Mouse (Mus musculus): Measurements from ENCODE around the gene Tuba1a. TPM values are rescaled to one million over a fixed set of nuclear protein-coding genes. Genes with fewer than 3 reads are reported as not detected.

Tuba1a gene
- total RNA-seq (2021): 10 to 100 TPM; 17.1 to 43.2 TPM
- long read RNA-seq, experiment 1, transcript Tuba1a-201 (4 exons, 1,803 nt): major isoform, 83 of 88 reads
- long read RNA-seq, experiment 1, partial matches to known transcripts: 1 of 88 reads
- long read RNA-seq, experiment 1, other reads (novel, unspliced or antisense): 4 of 88 reads
- long read RNA-seq, experiment 2, transcript Tuba1a-201 (4 exons, 1,803 nt): major isoform, 32 of 34 reads
- long read RNA-seq, experiment 2, partial matches to known transcripts: 0 of 34 reads
- long read RNA-seq, experiment 2, other reads (novel, unspliced or antisense): 2 of 34 reads

DNA sequence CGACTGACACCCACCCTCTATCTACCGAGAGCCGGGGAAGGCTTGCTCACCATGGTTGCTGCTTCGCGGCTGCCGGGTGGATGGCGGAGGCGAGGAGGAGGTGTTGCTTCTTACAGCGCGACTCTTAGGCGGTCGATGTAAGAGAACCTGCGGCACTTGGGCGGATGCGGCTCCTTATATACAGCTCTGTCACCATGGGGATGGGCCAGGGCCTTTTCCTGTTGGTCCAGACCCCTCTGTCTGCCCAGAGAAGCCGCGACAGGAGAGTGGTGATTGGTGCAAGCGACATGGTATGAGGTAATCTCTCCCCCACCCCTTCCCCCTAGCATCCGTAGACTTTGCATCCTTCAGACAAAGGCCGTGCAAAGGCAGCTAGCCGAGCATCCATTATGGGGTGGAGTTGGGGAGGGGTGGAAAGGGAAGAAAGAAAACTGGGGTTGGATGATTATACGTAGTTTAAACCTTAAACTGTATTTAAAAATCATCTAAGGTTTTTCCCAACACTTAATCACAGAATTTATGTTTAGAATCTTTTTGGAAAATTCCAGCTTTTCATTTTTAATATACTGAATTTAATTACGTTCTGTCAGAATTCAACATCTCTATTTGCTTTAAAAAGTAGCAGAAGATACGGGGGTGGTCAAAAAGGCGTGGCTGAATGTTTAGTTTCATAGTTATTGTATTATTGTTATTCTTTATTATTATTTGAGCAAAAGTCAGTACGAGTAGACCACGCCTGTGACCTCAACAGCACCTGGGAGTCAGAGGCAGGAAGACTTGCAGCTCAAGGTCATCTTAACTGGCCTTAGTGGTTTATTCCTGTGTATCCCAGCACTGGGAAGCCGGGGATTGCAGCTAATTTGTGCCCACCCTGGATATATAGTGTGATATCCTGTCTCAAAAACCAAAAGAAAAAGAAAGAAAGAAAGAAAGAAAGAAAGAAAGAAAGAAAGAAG is at the start of gene Tuba1a, which contains the start of gene Gm49450:
Tuba1a (minus strand) TSS at position 303 of the 956 bp plus-strand sequence.
Gm49450 (minus strand) TSS at position 151 of the 956 bp plus-strand sequence.
- TF ChIP-seq CTCF (IDR thresholded peaks at IDR 0.05): no peak

DNA sequence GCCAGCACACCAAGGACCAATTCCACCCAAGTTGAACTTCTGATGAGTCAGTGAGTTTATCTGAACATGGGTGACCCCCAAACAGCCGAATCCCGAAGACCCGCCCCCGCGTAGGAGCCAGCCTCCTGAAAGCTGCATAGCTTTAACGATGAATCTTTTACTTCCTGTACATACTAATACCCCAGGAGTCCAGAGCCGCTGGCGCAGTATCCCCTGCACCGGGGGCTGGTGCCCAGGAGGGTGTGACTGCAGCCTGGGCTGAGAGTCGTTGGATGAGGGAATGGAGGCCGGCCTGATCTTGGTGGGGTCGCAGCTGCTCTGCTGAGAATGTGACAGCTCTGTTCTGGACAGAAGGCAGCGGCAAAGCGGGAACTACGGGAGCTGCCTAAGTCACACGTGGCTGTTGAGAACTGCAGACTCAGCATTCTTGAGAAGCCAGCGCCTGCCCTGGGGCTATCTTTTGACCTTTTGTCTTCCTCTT is 48.0 kb upstream of the Tuba1a start:
- H3K27ac ChIP-seq: peak overlapping the region; percentile 60
- intact Hi-C loops (cut with DNase I): no loop called here

More for the DNA sequence above, at the start of gene Tuba1a, which contains the start of gene Gm49450:
- intact Hi-C loops (cut with DNase I): loop anchor here (1.0 kb wide), 1 partner anchor 40 kb away; no protein-coding TSS in a partner anchor
- H3K4me3 ChIP-seq: peak within 1 kb of the TSS; percentile 91
- DNase-seq: peak; percentile 91
- H3K27ac ChIP-seq: peak within 1 kb of the TSS; percentile 96

DNA sequence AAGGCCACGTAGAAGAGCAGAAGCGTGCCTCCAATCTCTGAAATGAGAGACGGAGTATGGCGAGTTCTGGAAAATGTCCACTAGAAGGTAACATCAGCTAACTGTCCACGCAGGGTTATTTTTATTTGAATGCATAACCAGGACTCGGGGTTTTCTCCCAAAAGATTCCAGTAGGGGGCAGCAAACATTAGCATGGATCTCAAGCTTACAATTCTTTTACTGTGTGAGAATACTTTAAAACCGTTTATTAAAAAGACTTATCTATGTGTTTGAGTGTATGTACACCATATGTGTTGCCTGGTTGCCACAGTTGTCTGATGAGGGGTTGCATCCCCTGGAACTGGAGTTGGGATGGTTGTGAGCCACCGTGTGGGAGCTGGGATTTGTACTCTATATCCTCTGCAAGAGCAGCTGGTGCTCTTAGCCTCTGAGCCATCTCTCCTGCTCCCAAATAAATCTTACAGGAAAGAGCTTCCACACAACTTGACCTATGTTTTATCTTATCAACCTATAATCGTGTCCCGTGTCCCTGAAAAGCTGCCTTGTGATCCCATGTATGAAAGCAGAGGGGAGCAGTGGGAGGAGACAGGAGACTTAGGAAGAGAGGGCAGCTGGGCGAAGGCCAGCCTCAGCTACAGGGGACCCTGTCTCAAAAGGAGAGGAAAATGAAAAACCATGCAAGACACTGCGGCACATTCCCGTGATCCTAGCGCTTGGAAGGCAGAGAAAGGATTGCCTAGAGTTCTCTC is 47.2 kb upstream of the Tuba1a start:
- Histone ChIP-seq H3K4me3 (peak overlapping the region; percentile 62), H3K27ac (peak overlapping the region; percentile 60)
- peak; percentile 83 for TF ChIP-seq CTCF (IDR thresholded peaks at IDR 0.05)
- DNase-seq: peak; percentile 50
- intact Hi-C loops (cut with DNase I): no loop called here

More for the DNA sequence above, 48.0 kb upstream of the Tuba1a start:
- no peak for DNase-seq
- no peak for TF ChIP-seq CTCF (IDR thresholded peaks at IDR 0.05)
- H3K4me3 ChIP-seq: peak overlapping the region; percentile 62

DNA sequence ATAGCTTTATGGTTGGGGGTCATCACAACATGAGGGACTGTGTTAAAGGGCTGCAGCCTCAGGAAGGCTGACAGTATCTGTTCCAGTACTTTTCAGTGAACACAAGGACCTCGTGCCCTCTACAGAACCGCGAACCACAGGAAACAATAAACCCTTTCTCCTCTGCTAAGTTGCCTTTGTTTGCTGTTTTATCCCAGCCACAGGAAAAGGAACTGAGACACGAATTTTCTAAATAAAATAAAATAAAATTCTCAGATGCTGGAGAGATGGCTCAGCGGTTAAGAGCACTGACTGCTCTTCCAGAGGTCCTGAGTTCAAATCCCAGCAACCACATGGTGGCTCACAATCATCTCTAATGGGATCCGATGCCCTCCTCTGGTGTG is 45.3 kb upstream of the Tuba1a start:
- peak overlapping the region; percentile 12; the same call in 1 of the 2 replicates for H3K27ac ChIP-seq
- H3K4me3 ChIP-seq: no peak overlapping the region
- DNase-seq: no peak
- TF ChIP-seq CTCF (IDR thresholded peaks at IDR 0.05): no peak
- intact Hi-C loops (cut with DNase I): no loop called here

GRCm38 (mm10) chr15:98997938-98998774 is 44.7 kb upstream of the Tuba1a start:
- TF ChIP-seq CTCF (IDR thresholded peaks at IDR 0.05): no peak
- DNase-seq: no peak
- intact Hi-C loops (cut with DNase I): no loop called here
- H3K27ac ChIP-seq: peak overlapping the region; percentile 51
- no peak overlapping the region for H3K4me3 ChIP-seq

DNA sequence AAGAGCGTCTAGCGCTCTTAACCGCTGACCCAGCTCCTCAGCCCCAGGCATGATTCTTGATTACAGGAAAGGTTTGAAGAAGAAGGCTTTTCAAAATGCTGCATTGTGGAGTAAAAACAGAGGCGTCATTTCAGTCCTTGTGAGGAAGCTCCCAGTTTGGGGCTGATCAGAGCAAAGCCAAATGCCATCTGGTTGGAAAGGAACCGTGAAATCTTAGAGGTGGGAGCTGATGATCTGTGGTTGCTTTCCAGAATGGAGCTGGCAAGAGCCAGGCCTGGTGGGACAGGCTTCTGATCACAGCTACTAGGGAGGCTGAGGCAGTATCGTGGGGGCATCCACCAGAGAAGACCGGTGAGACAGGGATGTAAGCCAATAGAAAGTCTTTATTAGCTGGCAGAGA is 43.3 kb upstream of the Tuba1a start:
- Histone ChIP-seq H3K4me3 (no peak overlapping the region), H3K27ac (no peak overlapping the region)
- TF ChIP-seq CTCF (IDR thresholded peaks at IDR 0.05): no peak
- no peak for DNase-seq
- intact Hi-C loops (cut with DNase I): no loop called here

DNA sequence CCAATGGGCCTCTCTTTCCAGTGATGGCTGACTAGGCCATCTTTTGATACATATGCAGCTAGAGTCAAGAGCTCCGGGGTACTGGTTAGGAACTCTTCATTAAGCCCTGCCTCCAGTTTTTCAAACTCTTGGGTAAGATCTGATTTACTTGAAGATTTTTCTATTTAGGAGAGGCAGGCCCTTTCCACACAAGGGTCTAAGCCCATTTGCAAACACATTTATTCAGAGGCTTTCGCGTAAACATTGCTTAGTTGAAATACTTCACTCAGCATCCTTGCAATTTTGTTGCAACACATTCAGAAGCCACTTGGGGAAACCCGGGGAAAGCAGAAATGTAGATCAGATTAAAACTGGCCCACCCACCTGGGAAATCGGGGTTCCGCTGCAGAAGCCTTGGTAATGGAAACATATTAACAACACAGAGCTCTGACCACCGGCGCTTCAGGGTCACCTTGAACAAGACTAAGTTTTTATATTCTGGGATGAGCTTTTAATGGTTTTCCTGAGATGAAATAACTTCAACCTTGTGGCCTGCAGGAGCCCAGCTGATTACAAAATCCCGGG is 41.5 kb upstream of the Tuba1a start:
- no peak for DNase-seq
- intact Hi-C loops (cut with DNase I): loop anchor here (1.0 kb wide), 1 partner anchor 103 kb away; no protein-coding TSS in a partner anchor
- TF ChIP-seq CTCF (IDR thresholded peaks at IDR 0.05): no peak
- H3K4me3 ChIP-seq: no peak overlapping the region
- no peak overlapping the region for H3K27ac ChIP-seq

DNA sequence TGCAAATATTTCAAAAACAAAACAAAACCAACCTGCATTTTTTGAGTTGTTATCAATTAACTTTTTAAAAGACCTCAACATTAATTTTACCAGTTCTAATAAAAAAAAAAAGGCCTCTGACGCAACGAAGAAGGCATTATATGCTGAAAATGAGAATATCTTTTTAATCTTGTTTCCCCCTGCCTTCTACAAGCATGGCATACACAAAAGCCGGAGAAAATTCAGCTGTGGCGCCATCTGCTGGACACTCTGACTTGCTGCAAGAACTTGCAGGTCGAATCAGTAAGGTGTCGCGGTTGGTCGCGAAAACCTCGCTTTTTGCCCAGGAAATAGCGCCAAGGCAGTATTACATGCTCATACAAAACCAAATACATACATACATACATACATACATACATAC is 40.4 kb upstream of the Tuba1a start:
- peak; percentile 93 for TF ChIP-seq CTCF (IDR thresholded peaks at IDR 0.05)
- peak; percentile 92 for DNase-seq
- Histone ChIP-seq H3K4me3 (peak overlapping the region; percentile 82), H3K27ac (peak overlapping the region; percentile 99)
- intact Hi-C loops (cut with DNase I): loop anchor here (1.0 to 2.0 kb wide), 3 partner anchors 41 to 102 kb away; partner anchors contain the start of genes Gm49450, Tuba1a and Tuba1b

- intact Hi-C loops (cut with DNase I): loop anchor here (1.0 to 2.0 kb wide), 2 partner anchors 40 to 58 kb away; partner anchors contain the start of genes Gm49450, Tuba1a and Tuba1b
- peak; percentile 98 for DNase-seq
These were observed 39.7 kb upstream of the Tuba1a start for GRCm38 (mm10) chr15:98993093-98993793.

More at GRCm38 (mm10) chr15:98993093-98993793, 39.7 kb upstream of the Tuba1a start:
- Histone ChIP-seq H3K4me3 (peak overlapping the region; percentile 82), H3K27ac (peak overlapping the region; percentile 99)
- TF ChIP-seq CTCF (IDR thresholded peaks at IDR 0.05): peak; percentile 99

All from gastrocnemius, adult 2 months (tissue).